Mouse (Mus musculus) spleen, adult 2 months (tissue): ENCODE data around the gene Slc7a4. TPM values are rescaled to one million over a fixed set of nuclear protein-coding genes. Genes with fewer than 3 reads are reported as not detected.

Experiments used
- DNase-seq, 2 experiments: peaks; one replicate each; pipeline versions ENCODE4 v3.0.0 to v3.0.0-alpha.2; 2012 to 2021; ENCODE audit warnings: low spot score in 2 of 2, low read depth in 1 of 2
- H3K27ac ChIP-seq: fragments of 200-500 bp; 2 replicates; pipeline ENCODE4 v1.5.1; 2012; ENCODE audit warnings: low read length, inconsistent platforms; ENCODE audit not compliant: insufficient read depth
- H3K27me3 ChIP-seq: fragments of 200-500 bp; 2 replicates; pipeline ENCODE4 v1.6.1; 2012; ENCODE audit warnings: mild to moderate bottlenecking, moderate library complexity, low read length, inconsistent platforms; ENCODE audit not compliant: control insufficient read depth, insufficient read depth
- H3K36me3 ChIP-seq: fragments of 200-500 bp; 2 replicates; pipeline ENCODE4 v1.6.1; 2012; ENCODE audit warnings: mild to moderate bottlenecking, low read length, inconsistent platforms; ENCODE audit not compliant: control insufficient read depth, insufficient read depth
- H3K4me1 ChIP-seq: fragments of 200-500 bp; 2 replicates; pipeline ENCODE4 v1.6.1; 2011; ENCODE audit warnings: inconsistent platforms; ENCODE audit not compliant: control insufficient read depth, insufficient read depth, insufficient read length
- H3K4me3 ChIP-seq: fragments of 200-500 bp; 2 replicates; pipeline ENCODE4 v1.5.1; 2011; ENCODE audit warnings: mild to moderate bottlenecking, inconsistent platforms; ENCODE audit not compliant: insufficient read depth, insufficient read length; ENCODE audit errors: extremely low read depth
- CTCF ChIP-seq: fragments of 200-500 bp; IDR thresholded peaks from 2 replicates; pipeline ENCODE4 v1.5.1; 2011; ENCODE audit warnings: mild to moderate bottlenecking, inconsistent platforms; ENCODE audit not compliant: insufficient read depth, insufficient read length, insufficient replicate concordance; ENCODE audit errors: extremely low read depth
- POLR2A ChIP-seq: fragments of 200-500 bp; IDR thresholded peaks from 2 replicates; pipeline ENCODE4 v1.6.1; 2011; ENCODE audit warnings: low read depth, low read length, inconsistent platforms
- WGBS: fragments of 180-500 bp; shearing (Covaris S2); methylation state at CpG from one replicate; pipeline ENCODE4 v1.1.7; 2018; 5-methylcytosine and 5-hydroxymethylcytosine counted together
- polyA plus RNA-seq: library from polyadenylated mRNA; depleted of rRNA; stranded (reverse); fragments of >200 nt; gene quantifications from 2 replicates; pipeline ENCODE4 v1.2.3, GENCODE M21; 2012

Slc7a4 gene
- polyA plus RNA-seq, 1 experiment, result 4.3 TPM

- Histone ChIP-seq H3K36me3 (no peaks in the 10 kb centered on the region), H3K4me3 (no peak overlapping the region), H3K27ac (no peak overlapping the region), H3K4me1 (no peaks in the 10 kb centered on the region), H3K27me3 (no peaks in the 10 kb centered on the region)
- WGBS, result 93% methylated on average over 7 of the region's 7 CpGs
- no peak for DNase-seq
- no peak for TF ChIP-seq CTCF
- TF ChIP-seq POLR2A, result no peak
Observed at GRCm38 (mm10) chr16:17584555-17584954, 1.5 kb upstream of the Slc7a4 start.

DNA sequence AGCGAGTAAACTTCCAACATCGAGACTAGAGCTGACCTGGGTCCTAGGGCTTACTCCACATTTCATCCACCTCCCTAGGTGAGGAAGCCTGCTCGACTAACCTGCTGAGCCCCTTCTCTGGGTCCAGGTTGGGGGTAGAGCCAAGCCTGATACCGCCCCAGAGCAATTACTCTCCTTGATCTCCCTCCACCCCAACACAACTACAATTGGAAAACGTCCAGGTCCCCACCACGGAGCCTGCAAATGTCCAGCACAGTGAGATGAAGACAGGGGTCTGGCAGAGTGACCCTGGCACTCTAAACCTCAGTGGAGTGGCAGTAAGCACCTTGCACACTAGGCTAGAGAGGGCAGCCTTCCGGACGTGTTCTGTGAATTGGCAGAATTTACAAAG lies 6.2 kb downstream of the Slc7a4 start:
- H3K36me3 ChIP-seq, result no peaks in the 10 kb centered on the region
- 0 out of 2 replicates have a peak, but pooled peaks cover 3% of the 10 kb centered on the region for H3K4me1 ChIP-seq
- H3K27me3 ChIP-seq, result no peaks in the 10 kb centered on the region
- no peak for TF ChIP-seq POLR2A
- TF ChIP-seq CTCF, result no peak
- WGBS, result 33% methylated on average over 8 of the region's 8 CpGs
- no peak for DNase-seq
- H3K27ac ChIP-seq, result no peak overlapping the region
- no peak overlapping the region; the same call in 1 of the 2 replicates for H3K4me3 ChIP-seq

DNA sequence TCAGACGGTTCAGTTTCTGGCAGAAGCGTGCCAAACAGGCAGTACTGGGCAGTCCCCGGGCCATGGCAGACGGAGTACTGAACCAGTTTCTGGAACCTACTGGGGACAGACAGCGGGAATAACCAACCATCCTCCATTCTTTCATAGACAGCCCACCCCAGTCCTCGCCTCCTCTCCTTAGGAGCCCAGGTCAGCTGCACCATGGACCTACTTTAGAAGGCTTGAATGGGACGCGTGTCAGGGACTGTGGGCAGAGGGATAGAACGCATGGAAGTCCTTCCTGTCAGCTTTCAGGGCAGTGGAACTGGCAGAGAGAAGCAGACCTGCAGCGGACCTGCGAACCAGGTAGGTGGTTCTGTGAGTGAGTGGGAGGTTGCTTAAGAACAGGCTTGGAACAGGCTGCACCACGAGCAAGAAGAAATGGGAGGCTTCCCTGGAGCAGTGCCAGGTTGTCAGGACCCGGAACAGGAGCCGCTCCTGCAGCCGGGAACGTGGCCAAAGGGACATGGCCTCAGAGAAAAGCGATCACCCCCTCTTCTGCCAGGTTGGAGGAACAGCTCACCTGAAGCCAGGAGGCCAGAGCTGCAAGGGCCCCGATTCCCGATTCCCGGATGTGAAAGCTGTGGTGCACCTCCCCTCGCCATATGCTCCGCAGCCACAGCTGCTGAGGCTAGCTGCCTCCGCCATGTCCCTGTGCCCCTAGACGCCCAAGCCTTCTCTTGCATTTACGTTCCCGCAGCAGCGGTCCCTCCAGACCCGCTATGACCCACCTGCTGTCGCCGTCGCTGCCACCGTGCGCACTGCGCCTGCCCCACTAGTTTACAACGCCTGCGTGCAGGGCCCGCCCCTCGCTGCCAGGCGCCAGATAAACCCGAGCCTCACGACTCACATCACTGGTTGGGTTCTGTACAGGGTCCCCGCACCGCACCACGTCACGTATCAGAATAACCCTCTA lies 6.9 kb downstream of the Slc7a4 start:
- TF ChIP-seq CTCF (no peak), POLR2A (no peak)
- DNase-seq, result no peak
- WGBS, result 18% methylated on average over 45 of the region's 45 CpGs
- peak overlapping the region; percentile 54 for H3K4me3 ChIP-seq
- H3K36me3 ChIP-seq, result no peaks in the 10 kb centered on the region
- H3K27ac ChIP-seq, result no peak overlapping the region
- no peaks in the 10 kb centered on the region for H3K27me3 ChIP-seq
- 0 out of 2 replicates have a peak, but pooled peaks cover 3% of the 10 kb centered on the region for H3K4me1 ChIP-seq

DNA sequence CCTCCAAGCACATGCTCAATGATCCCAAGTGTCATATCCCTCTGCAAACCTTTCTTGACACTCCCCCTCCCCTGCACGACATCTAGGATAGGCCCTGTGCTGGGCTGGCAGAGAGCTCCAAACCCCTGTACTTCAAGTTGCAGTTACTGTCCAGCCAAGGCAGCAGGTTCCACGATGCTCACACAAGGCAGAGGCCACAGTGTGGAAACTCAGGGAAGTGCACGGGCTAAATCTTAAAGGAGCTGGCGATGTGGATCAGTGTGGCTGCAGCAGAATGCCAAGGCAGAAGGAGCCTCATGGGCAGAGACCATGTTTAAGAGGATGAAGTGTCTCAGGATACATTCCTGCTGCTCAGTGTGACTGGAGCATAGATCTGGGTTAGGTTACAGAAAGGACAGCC lies 16.8 kb downstream of the Slc7a4 start:
- Histone ChIP-seq H3K36me3 (no peaks in the 10 kb centered on the region), H3K4me3 (no peak overlapping the region), H3K27me3 (no peaks in the 10 kb centered on the region), H3K27ac (no peak overlapping the region), H3K4me1 (no peaks in the 10 kb centered on the region)
- no peak for DNase-seq
- WGBS, result 44% methylated on average over 4 of the region's 4 CpGs
- TF ChIP-seq CTCF, result no peak
- no peak for TF ChIP-seq POLR2A

GRCm38 (mm10) chr16:17564771-17565170 lies 18.2 kb downstream of the Slc7a4 start:
- H3K27ac ChIP-seq, result no peak overlapping the region
- DNase-seq, result no peak
- WGBS, result 62% methylated on average over 3 of the region's 3 CpGs
- TF ChIP-seq CTCF (no peak), POLR2A (no peak)
- H3K36me3 ChIP-seq, result no peaks in the 10 kb centered on the region
- H3K4me1 ChIP-seq, result no peaks in the 10 kb centered on the region
- H3K4me3 ChIP-seq, result no peak overlapping the region
- no peaks in the 10 kb centered on the region for H3K27me3 ChIP-seq

- WGBS, result 70% methylated on average over 2 of the region's 2 CpGs
- H3K4me1 ChIP-seq, result no peaks in the 10 kb centered on the region
Observed at GRCm38 (mm10) chr16:17564221-17564620, 18.8 kb downstream of the Slc7a4 start.

DNA sequence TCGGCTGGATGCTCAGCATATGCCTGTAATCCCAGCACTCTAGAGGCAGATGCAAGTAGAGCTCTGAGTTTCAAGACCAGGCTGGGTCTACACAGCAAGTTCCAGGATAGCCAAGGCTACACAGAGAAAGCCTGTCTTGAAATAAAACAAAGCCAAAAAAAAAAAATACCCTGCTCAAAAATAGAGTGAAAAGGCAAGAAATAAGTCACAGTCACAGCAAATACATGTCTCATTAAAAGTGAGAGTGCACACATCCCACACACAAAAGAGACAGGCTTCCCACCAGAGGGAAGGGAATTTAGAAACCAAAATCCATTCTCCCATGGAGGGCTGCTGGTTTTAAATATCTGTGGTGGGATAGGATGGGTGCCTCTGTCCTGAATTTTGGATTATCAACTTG lies 19.4 kb downstream of the Slc7a4 start:
- TF ChIP-seq CTCF (no peak), POLR2A (no peak)
- H3K27me3 ChIP-seq, result no peaks in the 10 kb centered on the region

More at GRCm38 (mm10) chr16:17564221-17564620, 18.8 kb downstream of the Slc7a4 start:
- Histone ChIP-seq H3K36me3 (no peaks in the 10 kb centered on the region), H3K27me3 (no peaks in the 10 kb centered on the region), H3K27ac (no peak overlapping the region), H3K4me3 (no peak overlapping the region)
- TF ChIP-seq POLR2A, result no peak
- TF ChIP-seq CTCF, result no peak
- DNase-seq, result no peak

More for the DNA sequence above, 19.4 kb downstream of the Slc7a4 start:
- H3K4me3 ChIP-seq, result no peak overlapping the region
- no peak for DNase-seq
- no peaks in the 10 kb centered on the region for H3K4me1 ChIP-seq
- no peak overlapping the region for H3K27ac ChIP-seq
- WGBS, result 70% methylated on average over 1 of the region's 1 CpGs
- no peaks in the 10 kb centered on the region for H3K36me3 ChIP-seq
